Mouse (Mus musculus): ENCODE data around the gene Mpi. TPM values are rescaled to one million over a fixed set of nuclear protein-coding genes. Genes with fewer than 3 reads are reported as not detected.
A peak's percentile ranks its signal among the peaks of the same experiment; 100 is the strongest.

Mpi gene
- polyA plus RNA-seq, 1 experiment from 2014 or later, result 61.7 TPM

GRCm38 (mm10) chr9:57537044-57537727 lies 15.4 kb downstream of the Mpi start, which contains the start of gene Fam219b:
Gene Fam219b, plus strand, starts transcription at chr9:57537528.
- H3K27ac ChIP-seq (replicated peaks), result peak within 1 kb of the TSS; percentile 94
- DNase-seq (ENCODE audit: low spot score), result peak; percentile 92
- H3K36me3 ChIP-seq (replicated peaks), result peaks cover 60% of the 10 kb centered on the region
- H3K27me3 ChIP-seq (replicated peaks; ENCODE audit: low read depth, poor library complexity, severe bottlenecking), result no peaks in the 10 kb centered on the region
- no peaks in the 10 kb centered on the region for H3K9me3 ChIP-seq
- peak within 1 kb of the TSS; percentile 90 for H3K4me3 ChIP-seq
- H3K4me1 ChIP-seq, result peaks cover 22% of the 10 kb centered on the region
- 3% methylated on average over 45 of the region's 45 CpGs for WGBS

DNA sequence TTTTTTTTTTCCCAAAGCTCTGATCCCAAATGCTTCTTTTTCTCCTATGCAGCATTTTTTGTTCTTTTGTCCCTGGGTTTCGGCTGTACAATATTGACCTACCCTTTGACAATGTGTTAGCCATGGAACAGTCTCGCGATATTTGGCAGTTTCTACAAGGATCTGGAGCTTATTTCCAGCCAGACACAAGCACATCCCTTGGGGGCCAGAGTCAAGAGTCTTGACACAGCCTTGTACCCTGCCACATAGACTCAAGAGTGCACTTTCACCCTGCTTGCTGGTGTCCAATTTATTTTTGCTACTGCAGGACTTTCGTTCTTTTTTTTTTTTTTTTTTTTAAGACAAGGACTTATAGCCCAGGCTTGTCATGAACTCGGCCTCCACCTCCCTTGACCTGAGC lies 16.2 kb downstream of the Mpi start:
- DNase-seq (ENCODE audit: low spot score), result no peak
- peaks cover 22% of the 10 kb centered on the region for H3K4me1 ChIP-seq
- H3K27ac ChIP-seq (replicated peaks), result no peak overlapping the region
- no peaks in the 10 kb centered on the region for H3K9me3 ChIP-seq
- H3K27me3 ChIP-seq (replicated peaks; ENCODE audit: low read depth, poor library complexity, severe bottlenecking), result no peaks in the 10 kb centered on the region
- peak overlapping the region; percentile 90; the same call in 1 of the 2 replicates for H3K4me3 ChIP-seq
- peaks cover 61% of the 10 kb centered on the region for H3K36me3 ChIP-seq (replicated peaks)
- WGBS, result 86% methylated on average over 5 of the region's 5 CpGs

GRCm38 (mm10) chr9:57531946-57532345 lies 20.6 kb downstream of the Mpi start:
- H3K9me3 ChIP-seq, result no peaks in the 10 kb centered on the region
- H3K4me3 ChIP-seq, result no peak overlapping the region
- no peak for DNase-seq (ENCODE audit: low spot score)
- H3K27ac ChIP-seq (replicated peaks), result no peak overlapping the region
- 82% methylated on average over 1 of the region's 1 CpGs for WGBS
- H3K36me3 ChIP-seq (replicated peaks), result peaks cover 63% of the 10 kb centered on the region
- H3K27me3 ChIP-seq (replicated peaks; ENCODE audit: low read depth, poor library complexity, severe bottlenecking), result no peaks in the 10 kb centered on the region
- H3K4me1 ChIP-seq, result peaks cover 4% of the 10 kb centered on the region

DNA sequence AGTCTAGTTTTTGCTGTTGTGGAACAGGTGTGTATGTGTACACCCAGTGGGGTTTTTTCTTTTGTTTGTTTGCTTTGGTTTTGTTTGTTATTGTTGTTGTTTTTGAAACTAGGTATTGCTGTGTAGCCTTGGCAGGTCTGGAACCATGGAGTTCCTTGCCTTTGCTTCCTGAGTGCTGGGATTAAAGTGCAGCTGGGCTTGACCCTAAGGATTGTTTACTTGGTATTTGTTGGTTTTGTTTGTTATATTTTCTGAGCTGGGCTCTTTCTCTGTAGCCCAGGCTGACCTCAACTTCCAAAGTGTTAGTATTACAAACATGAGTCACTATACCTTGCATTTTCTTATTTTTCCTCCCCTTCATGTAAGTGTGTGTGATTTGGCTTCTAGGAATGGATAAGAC lies 26.1 kb downstream of the Mpi start:
- Histone ChIP-seq H3K4me3 (no peak overlapping the region), H3K27me3 (replicated peaks; ENCODE audit: low read depth, poor library complexity, severe bottlenecking) (no peaks in the 10 kb centered on the region), H3K9me3 (no peaks in the 10 kb centered on the region), H3K4me1 (peaks cover 15% of the 10 kb centered on the region), H3K36me3 (replicated peaks) (peaks cover 29% of the 10 kb centered on the region), H3K27ac (replicated peaks) (no peak overlapping the region)
- no peak for DNase-seq (ENCODE audit: low spot score)

GRCm38 (mm10) chr9:57525516-57525915 lies 27.0 kb downstream of the Mpi start:
- no peak overlapping the region for H3K4me3 ChIP-seq
- H3K36me3 ChIP-seq (replicated peaks), result peaks cover 20% of the 10 kb centered on the region
- no peak for DNase-seq (ENCODE audit: low spot score)
- no peaks in the 10 kb centered on the region for H3K27me3 ChIP-seq (replicated peaks; ENCODE audit: low read depth, poor library complexity, severe bottlenecking)
- H3K9me3 ChIP-seq, result no peaks in the 10 kb centered on the region
- no peak overlapping the region for H3K27ac ChIP-seq (replicated peaks)
- peaks cover 16% of the 10 kb centered on the region for H3K4me1 ChIP-seq
- WGBS, result 88% methylated on average over 2 of the region's 2 CpGs

DNA sequence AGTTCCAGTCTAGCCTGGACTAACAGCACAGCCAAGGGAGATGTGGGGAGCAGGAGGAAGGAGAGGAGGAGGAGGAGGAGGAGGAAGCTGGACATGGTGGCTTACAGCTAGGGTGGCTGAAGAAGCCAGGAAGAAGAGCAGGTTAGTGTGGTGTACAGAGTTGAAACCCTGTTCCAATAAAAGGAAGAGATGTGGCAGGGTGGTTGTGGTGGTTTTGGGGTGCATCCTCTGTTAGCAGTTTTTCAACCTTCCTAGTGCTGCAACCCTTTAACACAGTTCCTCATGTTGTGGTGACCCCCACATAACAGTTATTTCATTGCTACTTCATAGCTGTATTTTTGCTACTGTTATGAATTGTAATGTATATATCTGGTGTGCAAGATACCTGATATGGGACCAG lies 28.1 kb downstream of the Mpi start:
- no peak overlapping the region for H3K4me3 ChIP-seq
- DNase-seq (ENCODE audit: low spot score), result no peak
- H3K27ac ChIP-seq (replicated peaks), result no peak overlapping the region
- no peaks in the 10 kb centered on the region for H3K9me3 ChIP-seq
- no peaks in the 10 kb centered on the region for H3K27me3 ChIP-seq (replicated peaks; ENCODE audit: low read depth, poor library complexity, severe bottlenecking)
- H3K4me1 ChIP-seq, result peaks cover 17% of the 10 kb centered on the region
- H3K36me3 ChIP-seq (replicated peaks), result peaks cover 9% of the 10 kb centered on the region

DNA sequence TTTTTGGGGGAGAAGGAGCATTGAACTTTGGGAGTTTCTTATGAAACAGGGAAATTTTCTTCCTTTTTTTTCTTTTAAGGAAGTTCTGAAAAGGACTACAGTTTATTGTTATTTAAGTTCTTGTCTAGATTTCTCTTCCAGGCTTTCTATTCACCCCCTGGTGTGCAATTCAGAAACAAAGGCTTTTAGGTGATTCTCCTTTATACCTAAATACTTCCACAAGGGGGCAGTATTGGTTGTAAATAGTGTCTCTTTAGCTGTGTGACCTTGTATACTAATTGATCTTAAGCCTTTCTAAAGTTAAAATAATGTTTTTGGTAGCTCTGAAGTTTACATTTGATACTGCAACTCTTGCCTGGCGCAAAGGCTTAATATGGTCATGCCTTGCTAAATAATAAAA lies 28.8 kb downstream of the Mpi start:
- WGBS, result 84% methylated on average over 1 of the region's 1 CpGs
- Histone ChIP-seq H3K9me3 (no peaks in the 10 kb centered on the region), H3K27ac (replicated peaks) (no peak overlapping the region), H3K4me1 (peaks cover 17% of the 10 kb centered on the region), H3K4me3 (no peak overlapping the region), H3K27me3 (replicated peaks; ENCODE audit: low read depth, poor library complexity, severe bottlenecking) (no peaks in the 10 kb centered on the region), H3K36me3 (replicated peaks) (peaks cover 3% of the 10 kb centered on the region)
- no peak for DNase-seq (ENCODE audit: low spot score)

DNA sequence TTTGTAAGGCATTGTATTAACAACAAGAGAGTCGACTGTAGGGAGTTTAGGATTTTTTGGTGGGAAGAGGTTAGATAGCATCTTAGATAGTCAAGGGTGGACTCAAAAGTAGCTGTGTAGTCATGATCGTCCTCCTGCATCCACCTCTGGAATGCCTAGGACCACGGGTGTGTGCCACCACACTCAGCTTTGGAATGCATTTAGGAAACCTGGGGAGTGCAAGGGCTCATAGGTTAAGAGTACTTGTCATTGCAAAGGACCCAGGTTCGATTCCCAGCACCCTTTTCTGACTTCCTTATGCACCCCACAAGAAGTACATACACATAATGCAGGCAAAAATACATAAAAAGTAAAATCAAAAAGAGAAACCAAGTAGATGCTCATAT lies 29.7 kb downstream of the Mpi start:
- Histone ChIP-seq H3K4me1 (peaks cover 17% of the 10 kb centered on the region), H3K4me3 (peak overlapping the region; percentile 100), H3K9me3 (no peaks in the 10 kb centered on the region), H3K27me3 (replicated peaks; ENCODE audit: low read depth, poor library complexity, severe bottlenecking) (no peaks in the 10 kb centered on the region), H3K27ac (replicated peaks) (no peak overlapping the region), H3K36me3 (replicated peaks) (no peaks in the 10 kb centered on the region)
- no peak for DNase-seq (ENCODE audit: low spot score)
- 81% methylated on average over 4 of the region's 4 CpGs for WGBS

DNA sequence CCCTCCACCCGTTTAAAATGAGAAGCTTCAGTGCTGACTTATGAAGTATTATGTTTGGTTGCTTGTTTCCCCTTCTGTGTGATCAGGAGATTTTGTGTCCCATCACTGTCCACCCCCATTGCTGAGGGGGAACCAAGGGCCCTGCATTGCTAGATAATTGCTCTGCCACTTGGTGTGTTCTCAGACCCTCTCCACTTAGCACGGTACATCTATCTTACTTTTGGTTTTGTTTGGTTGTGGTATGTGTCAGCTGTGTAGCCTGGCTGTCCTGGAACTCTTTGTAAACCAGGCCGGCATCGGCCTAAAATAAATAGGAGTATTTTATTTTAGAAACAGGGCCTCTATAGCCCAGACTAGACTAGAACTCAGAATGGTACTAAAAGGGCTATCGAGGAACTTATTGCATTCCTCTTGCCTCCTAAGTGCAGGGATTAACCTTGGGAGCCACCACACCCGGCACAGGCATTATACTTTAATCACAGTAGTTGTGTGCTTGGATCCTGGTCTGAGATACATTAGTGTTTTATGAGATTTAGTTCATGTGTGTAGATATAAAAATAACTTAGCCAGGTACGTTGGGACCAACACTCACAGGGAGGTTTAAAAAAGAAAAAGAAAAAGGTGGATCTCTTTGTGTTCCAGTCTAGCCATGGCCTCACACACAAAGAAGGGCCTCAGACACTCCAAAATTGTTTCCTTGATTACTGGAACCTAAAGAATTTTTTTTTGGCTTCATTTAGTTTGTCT lies 30.3 kb downstream of the Mpi start:
- no peak for DNase-seq (ENCODE audit: low spot score)
- no peaks in the 10 kb centered on the region for H3K9me3 ChIP-seq
- peak overlapping the region; percentile 96 for H3K27ac ChIP-seq (replicated peaks)
- H3K36me3 ChIP-seq (replicated peaks), result no peaks in the 10 kb centered on the region
- peak overlapping the region; percentile 100 for H3K4me3 ChIP-seq
- 48% methylated on average over 7 of the region's 7 CpGs for WGBS
- H3K27me3 ChIP-seq (replicated peaks; ENCODE audit: low read depth, poor library complexity, severe bottlenecking), result no peaks in the 10 kb centered on the region
- H3K4me1 ChIP-seq, result peaks cover 17% of the 10 kb centered on the region

GRCm38 (mm10) chr9:57521056-57521911 lies 31.3 kb downstream of the Mpi start, which contains the start of gene Cox5a:
Gene Cox5a, plus strand, starts transcription at chr9:57521274.
- Histone ChIP-seq H3K4me1 (peaks cover 17% of the 10 kb centered on the region), H3K9me3 (no peaks in the 10 kb centered on the region), H3K27ac (replicated peaks) (peak within 1 kb of the TSS; percentile 96), H3K36me3 (replicated peaks) (no peaks in the 10 kb centered on the region), H3K27me3 (replicated peaks; ENCODE audit: low read depth, poor library complexity, severe bottlenecking) (no peaks in the 10 kb centered on the region), H3K4me3 (peak within 1 kb of the TSS; percentile 100)
- DNase-seq (ENCODE audit: low spot score), result peak; percentile 95
- WGBS, result under 1% methylated on average over 95 of the region's 95 CpGs

GRCm38 (mm10) chr9:57520375-57521055 lies 32.0 kb downstream of the Mpi start:
- Histone ChIP-seq H3K36me3 (replicated peaks) (no peaks in the 10 kb centered on the region), H3K4me3 (peak overlapping the region; percentile 100), H3K4me1 (peaks cover 17% of the 10 kb centered on the region), H3K27ac (replicated peaks) (peak overlapping the region; percentile 96), H3K27me3 (replicated peaks; ENCODE audit: low read depth, poor library complexity, severe bottlenecking) (no peaks in the 10 kb centered on the region), H3K9me3 (no peaks in the 10 kb centered on the region)
- WGBS, result 25% methylated on average over 16 of the region's 16 CpGs
- DNase-seq (ENCODE audit: low spot score), result no peak

DNA sequence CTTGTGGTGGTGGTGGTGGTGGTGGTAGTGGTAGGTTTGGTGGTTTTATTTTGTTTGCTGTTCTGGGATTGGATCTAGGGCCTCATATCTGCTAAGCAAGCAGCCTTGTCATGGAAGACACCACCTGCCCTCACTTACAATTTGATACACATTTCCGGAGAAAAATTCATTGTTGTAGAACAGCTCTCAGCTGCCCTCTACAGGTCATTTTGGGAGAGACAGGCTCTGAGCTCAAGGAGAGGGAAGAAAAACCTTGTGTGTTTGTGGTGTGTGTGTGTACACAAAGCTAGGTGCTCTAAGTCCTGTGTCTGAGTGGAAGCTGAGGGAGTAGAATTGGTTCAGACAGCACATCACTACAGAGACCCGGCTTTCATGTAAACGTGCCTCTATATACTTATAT lies 35.5 kb downstream of the Mpi start:
- Histone ChIP-seq H3K27me3 (replicated peaks; ENCODE audit: low read depth, poor library complexity, severe bottlenecking) (no peaks in the 10 kb centered on the region), H3K4me3 (no peak overlapping the region), H3K4me1 (peaks cover 8% of the 10 kb centered on the region), H3K27ac (replicated peaks) (no peak overlapping the region), H3K9me3 (no peaks in the 10 kb centered on the region), H3K36me3 (replicated peaks) (no peaks in the 10 kb centered on the region)
- WGBS, result 12% methylated on average over 3 of the region's 3 CpGs
- DNase-seq (ENCODE audit: low spot score), result peak; percentile 69

All from embryonic facial prominence, embryonic 10.5 days (tissue).